Mouse (Mus musculus) ES-Bruce4 (cell line): ENCODE results near the gene Rpl7l1. TPM values are rescaled to one million over a fixed set of nuclear protein-coding genes. Genes with fewer than 3 reads are reported as not detected.
A peak's percentile ranks its signal among the peaks of the same experiment; 100 is the strongest.

Experiments used
- H3K27ac ChIP-seq: 2 replicates; pipeline ENCODE4 v1.5.1; 2012; ENCODE audit warnings: low read length, inconsistent platforms; ENCODE audit not compliant: insufficient read depth
- H3K27me3 ChIP-seq: 2 replicates; pipeline ENCODE4 v1.6.1; 2012; ENCODE audit warnings: mild to moderate bottlenecking, low read length, inconsistent platforms; ENCODE audit not compliant: control insufficient read depth, poor library complexity, insufficient read depth, severe bottlenecking
- H3K36me3 ChIP-seq: 2 replicates; pipeline ENCODE4 v1.6.1; 2012; ENCODE audit warnings: inconsistent platforms, mild to moderate bottlenecking, low read length, moderate library complexity; ENCODE audit not compliant: control insufficient read depth, poor library complexity, insufficient read depth, severe bottlenecking
- H3K4me1 ChIP-seq: one replicate; pipeline ENCODE4 v1.8.1; 2011; ENCODE audit warnings: low read length; ENCODE audit not compliant: control insufficient read depth, insufficient read depth
- H3K4me3 ChIP-seq: 2 replicates; pipeline ENCODE4 v1.5.1; 2011; ENCODE audit warnings: low read depth, mild to moderate bottlenecking, low read length
- H3K9ac ChIP-seq: 2 replicates; pipeline ENCODE4 v1.6.1; 2012; ENCODE audit warnings: low read depth, mild to moderate bottlenecking, inconsistent platforms; ENCODE audit not compliant: poor library complexity, severe bottlenecking
- H3K9me3 ChIP-seq: replicated peaks from 2 replicates; pipeline ENCODE4 v1.6.1; 2012; ENCODE audit warnings: mild to moderate bottlenecking, low read length, inconsistent platforms; ENCODE audit not compliant: control insufficient read depth, poor library complexity, insufficient read depth, severe bottlenecking
- CTCF ChIP-seq: IDR thresholded peaks from one replicate; pipeline ENCODE4 v1.8.1; 2011; ENCODE audit warnings: low read depth, low read length
- EP300 ChIP-seq: IDR thresholded peaks from 2 replicates; pipeline ENCODE4 v1.6.1; 2011; ENCODE audit warnings: low read depth, low read length; ENCODE audit not compliant: insufficient read depth
- POLR2A ChIP-seq: IDR thresholded peaks from one replicate; pipeline ENCODE4 v1.8.1; 2011; ENCODE audit warnings: low read length; ENCODE audit not compliant: insufficient read depth
- polyA plus RNA-seq: library from polyadenylated mRNA; stranded (reverse); fragments of >200 nt; gene quantifications from 2 replicates; pipeline ENCODE4 v1.2.4, GENCODE M21; 2011; ENCODE audit warnings: low read depth; ENCODE audit not compliant: missing spikeins, insufficient read depth, insufficient read length

Gene Rpl7l1
- polyA plus RNA-seq, 1 experiment: 196 TPM

- TF ChIP-seq CTCF (peak; percentile 17), EP300 (no peak), POLR2A (peak; percentile 26)
- Histone ChIP-seq H3K9ac (peak overlapping the region; percentile 81), H3K4me3 (peak overlapping the region; percentile 89), H3K27ac (peak overlapping the region; percentile 61), H3K27me3 (no peaks in the 10 kb centered on the region), H3K4me1 (no peaks in the 10 kb centered on the region), H3K9me3 (no peaks in the 10 kb centered on the region), H3K36me3 (peaks cover 36% of the 10 kb centered on the region)
Measured at GRCm38 (mm10) chr17:46773278-46774130, 9.0 kb downstream of the Rpl7l1 start.

DNA sequence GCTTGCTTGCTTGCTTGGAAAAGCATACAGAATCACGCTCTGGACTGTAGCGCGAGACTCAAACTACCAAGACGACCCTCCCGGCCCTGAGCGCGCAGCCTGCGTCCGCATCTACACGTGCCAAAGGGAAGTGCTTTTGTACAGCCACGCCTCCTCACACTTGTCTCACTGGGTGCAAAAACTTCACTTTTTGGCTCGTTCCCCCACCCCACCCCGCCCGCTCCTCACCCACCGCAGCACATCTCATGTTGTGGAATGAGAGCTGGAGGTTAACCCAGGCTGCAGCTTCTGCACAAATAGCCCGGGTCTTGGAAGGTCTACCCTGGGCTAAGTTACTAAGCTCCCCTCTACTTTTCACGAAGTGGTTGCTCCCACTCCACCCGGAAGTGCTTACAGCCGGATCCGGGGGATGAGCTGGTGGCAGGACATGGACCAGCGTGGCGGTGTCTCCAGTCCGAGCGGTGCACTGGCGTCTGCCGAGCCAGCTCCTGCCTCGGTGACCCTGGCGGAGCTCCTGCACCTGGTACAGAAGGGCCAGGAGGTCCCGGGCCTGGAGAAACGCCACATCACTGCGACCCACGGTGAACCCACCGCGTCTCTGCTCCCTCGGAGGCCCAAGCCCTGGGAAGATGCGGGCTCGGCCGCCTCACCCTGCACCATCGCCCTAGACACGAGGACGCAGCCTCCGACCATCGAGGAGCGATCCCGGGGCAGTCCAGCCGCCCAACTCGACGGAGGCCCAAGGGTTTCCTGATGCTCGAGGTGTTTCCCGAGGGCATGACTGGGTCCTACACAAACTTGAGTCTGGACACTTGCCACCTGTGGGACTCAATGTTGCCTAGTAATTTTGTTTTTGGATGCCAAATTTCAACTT is 9.8 kb downstream of the Rpl7l1 start, which contains the start of gene 2310039H08Rik:
Gene 2310039H08Rik, plus strand, starts transcription at position 232 of the 874 bp plus-strand sequence.
- TF ChIP-seq POLR2A (peak; percentile 65), CTCF (no peak)
- H3K27ac ChIP-seq: peak within 1 kb of the TSS; percentile 58
- H3K4me1 ChIP-seq: no peaks in the 10 kb centered on the region
- H3K9me3 ChIP-seq: no peaks in the 10 kb centered on the region
- H3K9ac ChIP-seq: peak within 1 kb of the TSS; percentile 81
- no peaks in the 10 kb centered on the region for H3K27me3 ChIP-seq
- H3K4me3 ChIP-seq: peak within 1 kb of the TSS; percentile 89
- peaks cover 27% of the 10 kb centered on the region for H3K36me3 ChIP-seq

GRCm38 (mm10) chr17:46772038-46772403 is 10.5 kb downstream of the Rpl7l1 start:
- 0 out of 2 replicates have a peak overlapping the region, but pooled peaks have one; percentile 25 for H3K27ac ChIP-seq

DNA sequence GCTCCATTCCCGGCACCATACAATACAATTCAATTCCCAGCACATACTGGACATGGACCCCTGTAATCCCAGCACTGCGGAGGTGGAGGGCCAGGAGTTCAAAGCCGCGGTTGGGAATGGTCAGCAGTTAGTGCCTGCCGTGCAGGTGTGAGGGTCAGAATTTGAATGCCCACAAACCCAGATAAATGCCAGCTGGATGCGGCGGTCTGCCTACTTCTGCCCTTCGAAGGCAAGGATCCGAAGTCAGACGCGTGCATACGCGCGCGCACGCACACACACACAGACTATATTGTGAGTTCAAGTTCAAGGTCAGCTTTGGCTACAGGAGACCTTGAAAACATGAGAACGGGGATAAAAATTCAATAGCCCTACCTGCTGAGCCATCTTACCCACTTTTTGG is 10.9 kb downstream of the Rpl7l1 start:
- H3K9ac ChIP-seq: peak overlapping the region; percentile 81
- 0 out of 2 replicates have a peak overlapping the region, but pooled peaks have one; percentile 25 for H3K27ac ChIP-seq
- H3K4me1 ChIP-seq: no peaks in the 10 kb centered on the region
- peaks cover 19% of the 10 kb centered on the region for H3K36me3 ChIP-seq
- no peaks in the 10 kb centered on the region for H3K9me3 ChIP-seq
- no peak for TF ChIP-seq POLR2A
- TF ChIP-seq EP300: no peak
- TF ChIP-seq CTCF: no peak
- H3K4me3 ChIP-seq: peak overlapping the region; percentile 36
- H3K27me3 ChIP-seq: no peaks in the 10 kb centered on the region

More at GRCm38 (mm10) chr17:46772038-46772403, 10.5 kb downstream of the Rpl7l1 start:
- Histone ChIP-seq H3K36me3 (peaks cover 21% of the 10 kb centered on the region), H3K27me3 (no peaks in the 10 kb centered on the region), H3K4me1 (no peaks in the 10 kb centered on the region), H3K9me3 (no peaks in the 10 kb centered on the region), H3K4me3 (peak overlapping the region; percentile 89), H3K9ac (peak overlapping the region; percentile 81)
- TF ChIP-seq POLR2A (no peak), EP300 (no peak), CTCF (no peak)

DNA sequence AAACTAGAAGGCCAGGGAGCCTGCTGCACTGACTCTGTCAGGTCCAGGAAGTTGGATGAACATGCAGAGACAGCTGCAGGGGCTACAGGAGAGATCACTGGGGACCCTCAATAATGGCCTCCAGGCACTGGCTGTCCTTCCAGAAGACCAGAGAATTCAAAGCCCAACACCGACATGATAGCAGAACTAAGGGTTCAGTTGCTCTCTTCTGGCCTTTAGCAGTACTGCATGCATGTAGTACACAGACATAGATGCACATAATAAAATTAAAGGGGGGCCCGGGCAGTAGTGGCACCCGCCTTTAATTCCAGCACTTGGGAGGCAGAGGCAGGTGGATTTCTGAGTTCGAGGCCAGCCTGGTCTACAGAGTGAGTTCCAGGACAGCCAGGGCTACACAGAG is 11.4 kb downstream of the Rpl7l1 start:
- H3K27ac ChIP-seq: no peak overlapping the region
- H3K9ac ChIP-seq: no peak overlapping the region
- H3K4me3 ChIP-seq: no peak overlapping the region
- H3K27me3 ChIP-seq: no peaks in the 10 kb centered on the region
- TF ChIP-seq POLR2A (no peak), EP300 (no peak), CTCF (no peak)
- H3K9me3 ChIP-seq: no peaks in the 10 kb centered on the region
- no peaks in the 10 kb centered on the region for H3K4me1 ChIP-seq
- H3K36me3 ChIP-seq: peaks cover 13% of the 10 kb centered on the region

GRCm38 (mm10) chr17:46770546-46770945 is 11.9 kb downstream of the Rpl7l1 start:
- Histone ChIP-seq H3K9me3 (no peaks in the 10 kb centered on the region), H3K27ac (no peak overlapping the region), H3K36me3 (peaks cover 8% of the 10 kb centered on the region), H3K27me3 (no peaks in the 10 kb centered on the region), H3K4me1 (no peaks in the 10 kb centered on the region), H3K9ac (no peak overlapping the region), H3K4me3 (no peak overlapping the region)
- TF ChIP-seq POLR2A: no peak
- no peak for TF ChIP-seq EP300
- TF ChIP-seq CTCF: no peak
